Mouse (Mus musculus) urinary bladder, postnatal 14 days (tissue): ENCODE data around the gene Ctdspl2.

Source experiments
- DNase-seq: peaks from one replicate; pipeline ENCODE4 v3.0.0; 2021; ENCODE audit warnings: low spot score

Ctdspl2 gene

GRCm38 (mm10) chr2:122059365-122060115 is 103.7 kb downstream of the Ctdspl2 start:
- DNase-seq = no peak
